Mouse (Mus musculus) ES-Bruce4 (cell line): Measurements from ENCODE around the gene Utp11. TPM values are rescaled to one million over a fixed set of nuclear protein-coding genes. Genes with fewer than 3 reads are reported as not detected.

Source experiments
- H3K27ac ChIP-seq: 2 replicates; pipeline ENCODE4 v1.5.1; 2012; ENCODE audit warnings: low read length, inconsistent platforms; ENCODE audit not compliant: insufficient read depth
- H3K27me3 ChIP-seq: 2 replicates; pipeline ENCODE4 v1.6.1; 2012; ENCODE audit warnings: mild to moderate bottlenecking, low read length, inconsistent platforms; ENCODE audit not compliant: control insufficient read depth, poor library complexity, insufficient read depth, severe bottlenecking
- H3K36me3 ChIP-seq: 2 replicates; pipeline ENCODE4 v1.6.1; 2012; ENCODE audit warnings: inconsistent platforms, mild to moderate bottlenecking, low read length, moderate library complexity; ENCODE audit not compliant: control insufficient read depth, poor library complexity, insufficient read depth, severe bottlenecking
- H3K4me1 ChIP-seq: one replicate; pipeline ENCODE4 v1.8.1; 2011; ENCODE audit warnings: low read length; ENCODE audit not compliant: control insufficient read depth, insufficient read depth
- H3K4me3 ChIP-seq: 2 replicates; pipeline ENCODE4 v1.5.1; 2011; ENCODE audit warnings: low read depth, mild to moderate bottlenecking, low read length
- H3K9ac ChIP-seq: 2 replicates; pipeline ENCODE4 v1.6.1; 2012; ENCODE audit warnings: low read depth, mild to moderate bottlenecking, inconsistent platforms; ENCODE audit not compliant: poor library complexity, severe bottlenecking
- H3K9me3 ChIP-seq: replicated peaks from 2 replicates; pipeline ENCODE4 v1.6.1; 2012; ENCODE audit warnings: mild to moderate bottlenecking, low read length, inconsistent platforms; ENCODE audit not compliant: control insufficient read depth, poor library complexity, insufficient read depth, severe bottlenecking
- CTCF ChIP-seq: IDR thresholded peaks from one replicate; pipeline ENCODE4 v1.8.1; 2011; ENCODE audit warnings: low read depth, low read length
- EP300 ChIP-seq: IDR thresholded peaks from 2 replicates; pipeline ENCODE4 v1.6.1; 2011; ENCODE audit warnings: low read depth, low read length; ENCODE audit not compliant: insufficient read depth
- POLR2A ChIP-seq: IDR thresholded peaks from one replicate; pipeline ENCODE4 v1.8.1; 2011; ENCODE audit warnings: low read length; ENCODE audit not compliant: insufficient read depth
- polyA plus RNA-seq: library from polyadenylated mRNA; stranded (reverse); fragments of >200 nt; gene quantifications from 2 replicates; pipeline ENCODE4 v1.2.4, GENCODE M21; 2011; ENCODE audit warnings: low read depth; ENCODE audit not compliant: missing spikeins, insufficient read depth, insufficient read length

Gene Utp11
- polyA plus RNA-seq, 1 experiment: 56.9 TPM

DNA sequence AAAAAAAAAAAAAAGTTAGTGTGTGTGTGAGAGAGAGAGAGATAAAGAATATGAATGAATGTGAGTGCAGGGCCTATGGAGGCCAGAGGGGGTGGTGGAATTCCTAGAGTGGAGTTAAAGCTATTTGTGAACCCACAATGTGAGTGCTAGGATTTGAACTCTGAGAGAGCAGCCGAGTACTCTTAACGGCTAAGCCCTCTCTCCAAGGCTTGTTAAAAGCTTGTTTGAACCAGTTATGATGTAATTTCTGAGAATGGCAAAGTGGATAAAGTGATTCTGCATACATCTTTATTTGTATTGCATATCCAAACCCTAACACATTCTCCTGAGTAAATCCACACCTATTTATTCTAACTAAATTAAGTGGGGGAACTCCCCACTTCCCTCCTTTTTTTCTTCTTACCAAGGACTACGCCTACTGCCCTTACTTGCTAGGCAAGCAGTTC, 961 bp downstream of the Utp11 start:
- Histone ChIP-seq H3K4me3 (no peak overlapping the region), H3K9me3 (no peaks in the 10 kb centered on the region), H3K27ac (no peak overlapping the region), H3K36me3 (no peaks in the 10 kb centered on the region; the same call in 1 of the 2 replicates), H3K4me1 (no peaks in the 10 kb centered on the region), H3K9ac (peak overlapping the region; percentile 58), H3K27me3 (no peaks in the 10 kb centered on the region)
- TF ChIP-seq EP300: no peak
- TF ChIP-seq CTCF: no peak
- TF ChIP-seq POLR2A: no peak

- TF ChIP-seq POLR2A: no peak
- no peak for TF ChIP-seq CTCF
- no peak for TF ChIP-seq EP300
- no peak overlapping the region for H3K4me3 ChIP-seq
- H3K9ac ChIP-seq: no peak overlapping the region
- no peaks in the 10 kb centered on the region for H3K27me3 ChIP-seq
- H3K9me3 ChIP-seq: no peaks in the 10 kb centered on the region
- H3K4me1 ChIP-seq: no peaks in the 10 kb centered on the region
- no peak overlapping the region for H3K27ac ChIP-seq
- no peaks in the 10 kb centered on the region; the same call in 1 of the 2 replicates for H3K36me3 ChIP-seq
These were observed 1.9 kb downstream of the Utp11 start for GRCm38 (mm10) chr4:124691455-124691854.

DNA sequence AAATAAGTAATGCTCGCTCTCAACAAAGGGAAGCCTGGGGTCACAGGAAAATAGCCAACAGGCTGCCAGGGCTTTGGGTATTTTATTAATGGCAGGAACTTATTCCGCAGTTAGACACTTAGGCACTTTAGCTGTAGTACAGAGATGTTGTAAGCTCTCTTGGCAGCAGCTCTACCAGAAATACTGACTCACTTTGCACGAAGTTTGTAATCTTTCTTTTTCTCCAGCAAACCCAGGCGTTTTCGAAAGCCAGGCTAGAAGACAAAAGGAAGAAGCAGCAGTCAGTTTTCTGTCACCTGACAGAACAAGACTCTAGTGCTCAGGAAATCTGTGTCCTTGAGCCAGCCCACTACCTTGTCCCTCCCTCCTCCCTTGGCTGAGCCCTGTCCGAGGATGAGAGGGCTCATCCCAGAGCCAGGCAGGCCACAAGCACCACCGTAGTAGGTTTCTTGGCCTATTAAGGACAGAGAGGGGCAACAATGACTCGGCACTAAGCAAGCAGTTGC, 7.5 kb downstream of the Utp11 start:
- no peaks in the 10 kb centered on the region for H3K27me3 ChIP-seq
- no peak overlapping the region for H3K27ac ChIP-seq
- H3K4me3 ChIP-seq: no peak overlapping the region
- H3K36me3 ChIP-seq: peaks cover 35% of the 10 kb centered on the region
- no peak for TF ChIP-seq POLR2A
- TF ChIP-seq CTCF: no peak
- no peak for TF ChIP-seq EP300
- no peaks in the 10 kb centered on the region for H3K9me3 ChIP-seq
- no peak overlapping the region for H3K9ac ChIP-seq
- peaks cover 1% of the 10 kb centered on the region for H3K4me1 ChIP-seq

GRCm38 (mm10) chr4:124685453-124685852, 7.9 kb downstream of the Utp11 start:
- TF ChIP-seq CTCF: no peak
- no peak for TF ChIP-seq EP300
- TF ChIP-seq POLR2A: no peak
- Histone ChIP-seq H3K36me3 (peaks cover 38% of the 10 kb centered on the region), H3K4me1 (peaks cover 1% of the 10 kb centered on the region)

DNA sequence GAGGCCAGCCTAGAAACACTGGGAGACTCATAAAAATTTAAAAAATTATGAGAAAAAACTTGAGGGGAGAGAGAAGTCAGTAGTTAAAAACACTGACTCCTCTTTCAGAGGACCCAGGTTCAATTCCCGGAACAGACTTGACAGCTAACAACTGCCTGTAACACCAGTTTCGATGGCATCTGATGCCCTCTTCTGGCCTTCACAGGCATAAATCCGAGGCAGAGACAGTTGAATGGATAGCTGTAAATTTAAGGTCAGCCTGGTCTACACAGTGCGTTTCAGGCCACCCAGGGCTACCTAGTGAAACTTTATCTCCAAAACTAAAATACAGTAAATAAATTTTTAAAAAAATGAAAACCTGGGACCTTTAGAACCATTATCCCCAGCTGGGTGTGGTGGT, 8.4 kb downstream of the Utp11 start:
- Histone ChIP-seq H3K27me3 (no peaks in the 10 kb centered on the region), H3K4me3 (no peak overlapping the region), H3K27ac (no peak overlapping the region), H3K4me1 (peaks cover 1% of the 10 kb centered on the region), H3K9me3 (no peaks in the 10 kb centered on the region), H3K9ac (no peak overlapping the region), H3K36me3 (peaks cover 42% of the 10 kb centered on the region)
- TF ChIP-seq POLR2A (no peak), CTCF (no peak), EP300 (no peak)

More at GRCm38 (mm10) chr4:124685453-124685852, 7.9 kb downstream of the Utp11 start:
- H3K9ac ChIP-seq: no peak overlapping the region
- H3K27me3 ChIP-seq: no peaks in the 10 kb centered on the region
- H3K27ac ChIP-seq: no peak overlapping the region
- no peak overlapping the region for H3K4me3 ChIP-seq
- H3K9me3 ChIP-seq: no peaks in the 10 kb centered on the region

DNA sequence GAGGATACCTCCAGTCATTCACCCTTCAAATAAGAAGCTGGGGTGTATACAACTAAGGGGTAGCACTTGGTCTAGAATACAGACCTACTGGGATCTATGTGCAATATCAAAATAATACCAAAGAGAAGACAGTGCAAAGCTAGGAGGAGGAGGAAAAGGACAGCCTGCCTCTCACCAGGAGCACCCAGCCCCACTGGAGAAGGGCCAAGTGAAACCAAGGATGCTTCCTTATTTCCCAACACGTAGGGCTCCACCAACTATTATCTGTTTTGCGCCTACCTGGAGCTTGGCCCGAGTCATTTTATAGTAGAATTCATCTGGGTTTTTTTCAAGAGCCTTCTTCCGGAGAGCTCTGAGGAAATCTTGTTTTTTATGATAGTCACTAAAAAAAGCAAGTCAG, 9.9 kb downstream of the Utp11 start:
- Histone ChIP-seq H3K36me3 (peaks cover 50% of the 10 kb centered on the region), H3K9me3 (no peaks in the 10 kb centered on the region), H3K4me3 (no peak overlapping the region), H3K4me1 (peaks cover 1% of the 10 kb centered on the region), H3K27me3 (no peaks in the 10 kb centered on the region), H3K9ac (no peak overlapping the region), H3K27ac (no peak overlapping the region)
- TF ChIP-seq POLR2A (no peak), CTCF (no peak), EP300 (no peak)
